Mouse (Mus musculus) urinary bladder, adult 2 months (tissue): ENCODE results near the gene Upf1. TPM values are rescaled to one million over a fixed set of nuclear protein-coding genes. Genes with fewer than 3 reads are reported as not detected.

Experiments
- polyA plus RNA-seq: library from polyadenylated mRNA; depleted of rRNA; stranded (reverse); fragments of >200 nt; gene quantifications from 2 replicates; pipeline ENCODE4 v1.2.3, GENCODE M21; 2012; rRNA removed

The Upf1 gene
- polyA plus RNA-seq, 1 experiment: 16.4 TPM

Other genes with a start within 250 kb of the Upf1 start
- 0.12 and 0.18 TPM in 2 replicates for gene Ncan, start 232.4 kb downstream of the Upf1 start, polyA plus RNA-seq
- gene Nr2c2ap, start 221.9 kb downstream of the Upf1 start, polyA plus RNA-seq: 18.0 and 25.1 TPM in 2 replicates
- 14.8 and 17.3 TPM in 2 replicates for gene Rfxank, start 214.1 kb downstream of the Upf1 start, polyA plus RNA-seq
- 73.8 and 74.1 TPM in 2 replicates for gene Borcs8, start 213.8 kb downstream of the Upf1 start, polyA plus RNA-seq
- gene Mef2b, start 213.6 kb downstream of the Upf1 start, polyA plus RNA-seq: 0.29 and 0.35 TPM in 2 replicates
- gene Tmem161a, start 180.9 kb downstream of the Upf1 start, polyA plus RNA-seq: 55.4 and 80.0 TPM in 2 replicates
- gene Slc25a42, start 141.0 kb downstream of the Upf1 start, polyA plus RNA-seq: 15.5 and 17.9 TPM in 2 replicates
- gene Sugp2, start 119.1 kb downstream of the Upf1 start, polyA plus RNA-seq: 45.4 and 56.1 TPM in 2 replicates
- 13.9 and 17.4 TPM in 2 replicates for gene Armc6, start 118.8 kb downstream of the Upf1 start, polyA plus RNA-seq
- 34.4 and 37.9 TPM in 2 replicates for gene Homer3, start 70.5 kb downstream of the Upf1 start, polyA plus RNA-seq
- 35.1 and 35.2 TPM in 2 replicates for gene Ddx49, start 50.8 kb downstream of the Upf1 start, polyA plus RNA-seq
- 211 and 264 TPM in 2 replicates for gene Cope, start 50.8 kb downstream of the Upf1 start, polyA plus RNA-seq
- gene Cers1, start 37.5 kb downstream of the Upf1 start, polyA plus RNA-seq: 1.3 and 2.1 TPM in 2 replicates
- gene Gdf1, start 23.5 kb downstream of the Upf1 start, polyA plus RNA-seq: 0.74 and 1.3 TPM in 2 replicates
- 0.22 and 0.23 TPM in 2 replicates for gene Comp, start 20.3 kb upstream of the Upf1 start, polyA plus RNA-seq
- 7.9 and 11.7 TPM in 2 replicates for gene Crtc1, start 86.3 kb upstream of the Upf1 start, polyA plus RNA-seq
- gene Klhl26, start 123.7 kb upstream of the Upf1 start, polyA plus RNA-seq: 34.7 and 36.9 TPM in 2 replicates
- gene Tmem59l, start 134.1 kb upstream of the Upf1 start, polyA plus RNA-seq: 0.08 and 0.28 TPM in 2 replicates
- 0.40 and 0.41 TPM in 2 replicates for gene Crlf1, start 139.9 kb upstream of the Upf1 start, polyA plus RNA-seq
- gene Rex1bd, start 153.5 kb upstream of the Upf1 start, polyA plus RNA-seq: 119 and 129 TPM in 2 replicates
- gene Uba52, start 157.5 kb upstream of the Upf1 start, polyA plus RNA-seq: 881 and 1,275 TPM in 2 replicates
- 300 and 366 TPM in 2 replicates for gene Fkbp8, start 174.4 kb upstream of the Upf1 start, polyA plus RNA-seq
- gene Kxd1, start 174.7 kb upstream of the Upf1 start, polyA plus RNA-seq: 73.9 and 74.2 TPM in 2 replicates
- gene Ell, start 186.2 kb upstream of the Upf1 start, polyA plus RNA-seq: 21.3 and 26.9 TPM in 2 replicates
- 37.9 and 49.6 TPM in 2 replicates for gene Isyna1, start 241.1 kb upstream of the Upf1 start, polyA plus RNA-seq